9 mouse cellular contexts compared by ENCODE assay signal in genomic region chr9:87425201-87425600, GRCm38 (mm10).
DNase-seq lines count a peak whose midpoint lies in the region; ATAC-seq and TF ChIP-seq lines count a peak whose summit lies in the region.
"Had no signal": no experiment of that assay in that cellular context is flagged by ENCODE, and none has a peak within 500 bp of the region (broad histone marks: within the 10 kb centered on the region; RNA-seq: fewer than 3 reads in every experiment).

No protein-coding gene starts in this region.

- no peak overlapping the region for H3K4me3 ChIP-seq in heart, adult 2 months
- H3K4me3 ChIP-seq in heart, embryonic 12.5 days = no peak overlapping the region
- H3K4me3 ChIP-seq in neural tube, embryonic 15.5 days (replicated peaks) = no peak overlapping the region
- H3K4me3 ChIP-seq in hindbrain, embryonic 13.5 days = no peak overlapping the region
- H3K4me3 ChIP-seq: embryonic facial prominence, embryonic 12.5 days had no signal

- peaks cover 5% of the 10 kb centered on the region for H3K9me3 ChIP-seq in heart, embryonic 12.5 days (replicated peaks)
- H3K9me3 ChIP-seq in neural tube, embryonic 15.5 days (replicated peaks) = no peaks in the 10 kb centered on the region
- no peaks in the 10 kb centered on the region for H3K9me3 ChIP-seq in hindbrain, embryonic 13.5 days
- H3K9me3 ChIP-seq: embryonic facial prominence, embryonic 12.5 days had no signal

- no peaks in the 10 kb centered on the region for H3K36me3 ChIP-seq in heart, adult 2 months (ENCODE audit: control insufficient read depth, insufficient read depth, low read length)
- H3K36me3 ChIP-seq in heart, embryonic 12.5 days = no peaks in the 10 kb centered on the region
- H3K36me3 ChIP-seq in neural tube, embryonic 15.5 days = no peaks in the 10 kb centered on the region
- no peaks in the 10 kb centered on the region for H3K36me3 ChIP-seq in hindbrain, embryonic 13.5 days
- H3K36me3 ChIP-seq: embryonic facial prominence, embryonic 12.5 days had no signal

- no peak overlapping the region for H3K4me2 ChIP-seq in heart, embryonic 12.5 days
- no peak overlapping the region for H3K4me2 ChIP-seq in neural tube, embryonic 15.5 days
- H3K4me2 ChIP-seq in hindbrain, embryonic 13.5 days = no peak overlapping the region
- H3K4me2 ChIP-seq: embryonic facial prominence, embryonic 12.5 days had no signal

- no peak for TF ChIP-seq EP300 in heart, adult 2 months (IDR thresholded peaks at IDR 0.05; ENCODE audit: insufficient read depth, low read depth, low read length)

- ATAC-seq in heart, embryonic 12.5 days (ENCODE audit: insufficient number of reproducible peaks, low FRiP score) = no peak
- no peak for ATAC-seq in neural tube, embryonic 15.5 days (ENCODE audit: low FRiP score)
- 0 out of 2 replicates have a peak, but pooled peaks have one; percentile 24 for ATAC-seq in hindbrain, embryonic 13.5 days (ENCODE audit: low FRiP score)
- no peak for ATAC-seq in megakaryocyte, adult 5-6 weeks (ENCODE audit: poor library complexity, severe bottlenecking)

- no peak overlapping the region for H3K27ac ChIP-seq in heart, adult 2 months
- H3K27ac ChIP-seq in heart, embryonic 12.5 days (ENCODE audit: poor library complexity, severe bottlenecking) = no peak overlapping the region
- H3K27ac ChIP-seq in neural tube, embryonic 15.5 days (replicated peaks) = no peak overlapping the region
- no peak overlapping the region for H3K27ac ChIP-seq in hindbrain, embryonic 13.5 days
- H3K27ac ChIP-seq: embryonic facial prominence, embryonic 12.5 days had no signal

- no peak overlapping the region for H3K9ac ChIP-seq in heart, adult 2 months (ENCODE audit: low read depth, low read length)
- no peak overlapping the region for H3K9ac ChIP-seq in heart, embryonic 12.5 days
- H3K9ac ChIP-seq in neural tube, embryonic 15.5 days (replicated peaks) = no peak overlapping the region
- no peak overlapping the region for H3K9ac ChIP-seq in hindbrain, embryonic 13.5 days
- H3K9ac ChIP-seq: embryonic facial prominence, embryonic 12.5 days had no signal

- TF ChIP-seq POLR2A in heart, adult 2 months (IDR thresholded peaks at IDR 0.05; ENCODE audit: insufficient read depth, low read depth, low read length) = no peak

- H3K27me3 ChIP-seq in heart, adult 2 months (ENCODE audit: control insufficient read depth, insufficient read depth, low read length) = no peaks in the 10 kb centered on the region
- H3K27me3 ChIP-seq in heart, embryonic 12.5 days (replicated peaks) = peaks cover 21% of the 10 kb centered on the region; the same call in 1 of the 2 replicates
- 0 out of 2 replicates have a peak, but pooled peaks cover 5% of the 10 kb centered on the region for H3K27me3 ChIP-seq in neural tube, embryonic 15.5 days (replicated peaks)
- H3K27me3 ChIP-seq in hindbrain, embryonic 13.5 days = 0 out of 2 replicates have a peak, but pooled peaks cover 2% of the 10 kb centered on the region

- H3K79me2 ChIP-seq in heart, adult 2 months (replicated peaks; ENCODE audit: control insufficient read depth, insufficient read depth, low read length) = no peaks in the 10 kb centered on the region

- 58% methylated on average over 4 of the region's 4 CpGs for WGBS in heart, adult 2 months
- 47% methylated on average over 4 of the region's 4 CpGs for WGBS in heart, embryonic 12.5 days
- WGBS in neural tube, embryonic 15.5 days = 67% methylated on average over 4 of the region's 4 CpGs
- 61% methylated on average over 4 of the region's 4 CpGs for WGBS in hindbrain, embryonic 13.5 days

- peak; percentile 68 for TF ChIP-seq CTCF in heart, adult 2 months (IDR thresholded peaks at IDR 0.05)

- H3K4me1 ChIP-seq in heart, adult 2 months (ENCODE audit: control insufficient read depth, insufficient read depth, low read length) = no peaks in the 10 kb centered on the region
- no peaks in the 10 kb centered on the region; the same call in 1 of the 2 replicates for H3K4me1 ChIP-seq in heart, embryonic 12.5 days (replicated peaks)
- no peaks in the 10 kb centered on the region for H3K4me1 ChIP-seq in neural tube, embryonic 15.5 days
- H3K4me1 ChIP-seq in hindbrain, embryonic 13.5 days (replicated peaks) = no peaks in the 10 kb centered on the region

- peak; percentile 5 to 26 for DNase-seq in heart, adult 2 months
- peak; percentile 56 for DNase-seq in neural tube, embryonic 10.5 days (ENCODE audit: extremely low spot score, low spot score)
- DNase-seq in ZHBTc4 (ENCODE audit: low read depth, low spot score) = peak; percentile 72
- peak; percentile 35 for DNase-seq in right cerebral cortex, postnatal 14 days

- intact Hi-C loops in heart, adult 2 months (cut with DNase I) = loop anchor here (5.0 kb wide), 1 partner anchor 792 kb away; no protein-coding TSS in a partner anchor

Comparison
In these comparisons a context has a peak if more than half of its experiments do, and no peak if none do; other contexts are left out.
1. DNase-seq: peak in every context shown above with its lines; median percentile 72 in ZHBTc4; 56 in neural tube, embryonic 10.5 days; 35 in right cerebral cortex, postnatal 14 days; 16 in heart, adult 2 months.